Mouse (Mus musculus) neural tube, embryonic 14.5 days (tissue): ENCODE results near the gene Zfp799. TPM values are rescaled to one million over a fixed set of nuclear protein-coding genes. Genes with fewer than 3 reads are reported as not detected.

Experiments used
- ATAC-seq: fragments of 200-750 bp; cut with Nextera tagmentation; 2 replicates; pipeline ENCODE4 v1.8.0; 2017; ENCODE audit warnings: low read depth, mild to moderate bottlenecking, moderate TSS enrichment, moderate library complexity
- H3K27ac ChIP-seq: fragments of 300-500 bp; sonication (generic); 2 replicates; pipeline ENCODE4 v1.5.1; 2014; ENCODE audit warnings: low read depth, mild to moderate bottlenecking, control low read depth, low read length, moderate library complexity, mixed read lengths
- H3K27me3 ChIP-seq: fragments of 300-500 bp; sonication (generic); 2 replicates; pipeline ENCODE4 v1.6.1; 2014; ENCODE audit warnings: low read length; ENCODE audit not compliant: control insufficient read depth, insufficient read depth
- H3K36me3 ChIP-seq: fragments of 300-500 bp; sonication (generic); 2 replicates; pipeline ENCODE4 v1.6.1; 2014; ENCODE audit warnings: low read length, mixed read lengths; ENCODE audit not compliant: control insufficient read depth, insufficient read depth
- H3K4me1 ChIP-seq: fragments of 300-500 bp; sonication (generic); 2 replicates; pipeline ENCODE4 v1.6.1; 2014; ENCODE audit warnings: low read length; ENCODE audit not compliant: control insufficient read depth, insufficient read depth
- H3K4me2 ChIP-seq: fragments of 300-500 bp; sonication (generic); 2 replicates; pipeline ENCODE4 v1.6.1; 2014; ENCODE audit warnings: mild to moderate bottlenecking, low read depth, low read length, control low read depth
- H3K4me3 ChIP-seq: fragments of 300-500 bp; sonication (generic); 2 replicates; pipeline ENCODE4 v1.5.1; 2014; ENCODE audit warnings: low read depth, low read length, control low read depth, mixed read lengths
- H3K9ac ChIP-seq: fragments of 300-500 bp; sonication (generic); replicated peaks from 2 replicates; pipeline ENCODE4 v1.6.1; 2014; ENCODE audit warnings: low read depth, mild to moderate bottlenecking, control low read depth, low read length, mixed read lengths
- H3K9me3 ChIP-seq: fragments of 300-500 bp; sonication (generic); 2 replicates; pipeline ENCODE4 v1.6.1; 2016; ENCODE audit warnings: low read length; ENCODE audit not compliant: control insufficient read depth
- WGBS: fragments of 180-500 bp; shearing (Covaris S2); extraction: QIAGEN DNeasy Blood & Tissue Kit; methylation state at CpG from one replicate; pipeline ENCODE4 v1.1.7; 2014; 5-methylcytosine and 5-hydroxymethylcytosine counted together
- polyA plus RNA-seq: library from polyadenylated mRNA; unstranded; fragments of >200 nt; fragmentation: Nextera tagmentation; extraction: Ambion mirVana; gene quantifications from 2 replicates; pipeline ENCODE4 v1.2.1, GENCODE M21; 2014

Gene Zfp799
- polyA plus RNA-seq, 1 experiment from 2014 or later = 24.6 TPM

DNA sequence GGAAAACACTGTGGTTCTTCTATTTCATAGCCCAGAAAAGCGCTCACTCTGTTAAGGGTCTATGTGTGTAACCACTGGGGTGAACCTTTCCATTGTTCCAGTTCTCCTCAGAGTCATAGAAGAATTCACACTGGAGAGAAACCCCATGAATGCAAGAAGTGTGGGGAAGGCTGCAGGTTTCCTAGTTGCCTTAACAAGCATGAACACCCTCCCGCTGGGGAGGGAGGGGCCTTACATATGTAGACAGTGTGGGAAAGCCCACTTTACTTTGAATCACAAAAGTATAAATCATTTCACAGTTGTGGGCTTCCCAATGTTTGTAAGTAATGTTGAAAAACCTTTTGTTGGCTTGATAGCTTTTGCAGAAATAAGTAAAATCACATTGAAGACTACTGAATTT lies 11.3 kb upstream of the Zfp799 start:
- WGBS = 30% methylated on average over 2 of the region's 2 CpGs
- H3K27me3 ChIP-seq = no peaks in the 10 kb centered on the region
- H3K36me3 ChIP-seq = no peaks in the 10 kb centered on the region
- ATAC-seq = no peak
- no peak overlapping the region for H3K4me3 ChIP-seq
- no peak overlapping the region for H3K9ac ChIP-seq
- H3K27ac ChIP-seq = no peak overlapping the region
- H3K4me2 ChIP-seq = no peak overlapping the region
- 0 out of 2 replicates have a peak, but pooled peaks cover 3% of the 10 kb centered on the region for H3K9me3 ChIP-seq
- 0 out of 2 replicates have a peak, but pooled peaks cover 2% of the 10 kb centered on the region for H3K4me1 ChIP-seq

DNA sequence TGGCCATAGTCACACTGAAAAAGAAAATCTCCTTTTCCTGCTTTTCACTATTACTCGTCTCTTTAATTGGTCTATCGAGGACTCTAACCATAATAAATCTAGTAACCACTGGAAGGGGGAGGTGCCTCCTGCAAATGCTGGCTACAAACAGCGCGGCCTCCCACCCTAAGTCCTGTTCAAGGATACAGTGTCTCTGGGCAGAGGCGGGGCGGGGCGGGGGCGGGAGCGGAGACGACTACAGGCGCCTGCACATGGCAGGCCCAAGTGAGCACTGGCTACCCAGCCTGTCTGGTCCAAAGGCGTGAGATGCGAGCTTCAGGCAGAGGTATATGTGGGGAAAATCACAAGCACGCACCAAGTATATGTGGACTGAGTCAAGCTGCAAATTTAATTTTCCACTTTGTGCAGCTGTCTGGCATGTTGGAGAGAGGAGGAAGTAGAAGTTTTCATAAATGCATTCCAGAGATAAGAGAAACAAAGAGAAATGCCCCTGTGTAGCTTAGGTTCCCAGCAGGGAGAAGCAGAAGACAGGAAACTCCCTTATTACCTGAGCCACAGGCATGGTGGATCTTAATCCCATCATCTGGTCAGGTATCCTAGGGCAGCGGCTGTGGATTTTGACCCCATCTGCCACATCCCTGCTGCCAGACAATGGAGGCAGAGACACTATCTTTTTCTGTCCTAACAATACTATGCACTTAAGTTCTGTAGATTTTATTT lies 9.2 kb upstream of the Zfp799 start:
- H3K9me3 ChIP-seq = 0 out of 2 replicates have a peak, but pooled peaks cover 3% of the 10 kb centered on the region
- H3K4me3 ChIP-seq = no peak overlapping the region
- 0 out of 2 replicates have a peak, but pooled peaks cover 2% of the 10 kb centered on the region for H3K4me1 ChIP-seq
- H3K27ac ChIP-seq = no peak overlapping the region
- H3K27me3 ChIP-seq = no peaks in the 10 kb centered on the region
- no peaks in the 10 kb centered on the region for H3K36me3 ChIP-seq
- no peak overlapping the region for H3K4me2 ChIP-seq
- H3K9ac ChIP-seq = no peak overlapping the region
- no peak for ATAC-seq
- 44% methylated on average over 15 of the region's 15 CpGs for WGBS

DNA sequence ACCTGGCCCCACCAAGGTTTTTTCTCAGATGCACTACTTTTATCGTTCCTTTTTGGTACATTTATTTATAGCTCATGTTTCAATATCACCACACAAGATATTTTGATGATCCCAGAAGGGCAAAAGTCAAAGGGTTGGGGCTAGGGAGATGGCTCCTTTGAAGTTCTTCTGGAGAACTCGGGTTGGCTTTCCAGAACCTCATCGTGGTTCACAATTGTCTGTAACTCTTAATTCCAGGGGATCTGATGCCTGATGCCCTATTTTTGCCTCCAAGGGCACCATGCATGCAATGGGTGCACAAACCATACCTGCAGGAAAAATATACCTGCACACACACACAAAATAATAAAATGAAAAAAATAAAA lies 339 bp upstream of the Zfp799 start:
- H3K4me2 ChIP-seq = peak overlapping the region; percentile 91
- no peaks in the 10 kb centered on the region for H3K9me3 ChIP-seq
- peak overlapping the region; percentile 83 for H3K4me3 ChIP-seq
- 0 out of 2 replicates have a peak, but pooled peaks cover 5% of the 10 kb centered on the region for H3K4me1 ChIP-seq
- 0 out of 2 replicates have a peak, but pooled peaks have one; percentile 15 for ATAC-seq
- H3K27me3 ChIP-seq = no peaks in the 10 kb centered on the region
- no peak overlapping the region for H3K9ac ChIP-seq
- no peak overlapping the region for H3K27ac ChIP-seq
- WGBS = 36% methylated on average over 3 of the region's 3 CpGs
- no peaks in the 10 kb centered on the region; the same call in 1 of the 2 replicates for H3K36me3 ChIP-seq

DNA sequence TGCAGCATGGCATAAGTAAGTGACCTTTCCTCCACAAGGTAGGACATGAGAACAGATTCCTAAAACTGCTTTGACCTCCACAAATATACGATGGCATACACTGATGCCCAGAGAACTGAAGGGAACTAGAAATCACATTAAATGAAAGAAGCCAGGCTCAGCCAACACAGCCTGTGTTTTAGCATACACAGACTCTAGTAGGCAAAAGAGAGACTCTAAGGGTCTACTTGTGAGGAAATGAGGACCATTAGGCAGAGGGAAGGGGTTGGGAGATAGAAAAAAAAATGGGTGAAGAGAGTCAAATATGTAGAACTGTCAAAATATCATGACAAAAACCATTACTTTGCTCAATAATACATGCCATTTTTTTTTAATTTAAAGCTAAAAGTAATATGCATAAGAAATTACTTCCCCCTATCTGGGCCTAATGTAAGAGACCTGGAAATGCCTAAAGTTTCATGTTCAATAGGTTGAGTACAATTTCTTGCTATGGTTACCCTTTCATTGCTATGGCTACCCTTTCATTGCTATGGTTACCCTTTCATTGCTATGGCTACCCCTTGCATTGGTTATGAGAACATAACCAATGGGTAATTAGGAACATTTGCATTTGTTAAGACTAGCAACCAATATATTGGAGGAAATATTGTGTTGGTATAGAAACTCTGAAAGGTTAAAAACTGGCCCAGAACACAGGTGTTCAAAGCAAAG lies 13.8 kb downstream of the Zfp799 start:
- Histone ChIP-seq H3K4me2 (no peak overlapping the region), H3K27me3 (no peaks in the 10 kb centered on the region), H3K27ac (no peak overlapping the region), H3K9ac (no peak overlapping the region), H3K4me1 (no peaks in the 10 kb centered on the region), H3K4me3 (no peak overlapping the region), H3K9me3 (no peaks in the 10 kb centered on the region), H3K36me3 (peaks cover 26% of the 10 kb centered on the region)
- ATAC-seq = no peak
- WGBS = 90% methylated on average over 1 of the region's 1 CpGs

DNA sequence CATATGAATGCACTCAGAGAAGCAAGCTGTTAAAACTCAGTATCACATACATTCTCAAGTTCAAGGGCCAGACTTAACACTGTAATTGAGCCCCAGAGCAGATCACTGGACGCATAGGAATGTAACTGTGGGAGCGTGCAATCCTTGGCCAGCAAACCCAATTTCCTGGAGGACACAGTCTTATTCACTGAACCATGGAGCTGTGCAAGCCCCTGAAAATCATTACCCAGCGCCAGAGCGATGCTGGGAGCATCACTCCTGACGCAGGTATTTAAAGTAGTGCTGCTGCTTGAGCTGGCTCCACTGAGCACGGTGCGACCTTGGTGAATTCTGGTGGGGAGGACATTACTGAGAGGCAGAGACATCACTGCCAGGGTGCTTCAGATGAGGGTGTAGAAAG lies 15.9 kb downstream of the Zfp799 start:
- Histone ChIP-seq H3K4me3 (no peak overlapping the region), H3K9ac (no peak overlapping the region), H3K36me3 (peaks cover 8% of the 10 kb centered on the region), H3K4me2 (no peak overlapping the region), H3K4me1 (no peaks in the 10 kb centered on the region), H3K9me3 (no peaks in the 10 kb centered on the region), H3K27ac (no peak overlapping the region), H3K27me3 (no peaks in the 10 kb centered on the region)
- WGBS = 89% methylated on average over 7 of the region's 7 CpGs
- no peak for ATAC-seq

DNA sequence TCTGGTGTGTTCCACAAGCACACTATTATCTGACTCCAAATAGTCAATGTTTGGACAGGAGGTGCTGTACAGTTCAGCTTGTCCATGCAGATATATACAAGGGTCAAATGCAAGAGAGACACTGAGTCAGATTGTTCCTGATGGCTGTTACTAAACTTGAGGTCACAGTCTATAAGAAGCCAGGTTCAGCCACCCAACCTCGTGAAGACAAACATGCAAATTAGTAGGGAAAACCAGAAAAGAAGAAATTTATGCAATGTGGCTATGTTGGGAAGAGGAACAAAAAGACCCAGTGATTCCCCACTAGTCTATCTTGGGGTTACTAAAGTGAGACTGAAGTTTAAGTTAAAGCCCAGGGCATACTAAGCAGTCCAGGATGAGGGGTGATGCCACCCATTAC lies 19.4 kb downstream of the Zfp799 start:
- no peaks in the 10 kb centered on the region for H3K9me3 ChIP-seq
- no peaks in the 10 kb centered on the region for H3K36me3 ChIP-seq
- H3K4me3 ChIP-seq = no peak overlapping the region
- H3K27ac ChIP-seq = no peak overlapping the region
- ATAC-seq = no peak
- H3K27me3 ChIP-seq = no peaks in the 10 kb centered on the region
- WGBS = 24% methylated on average over 1 of the region's 1 CpGs
- peaks cover 16% of the 10 kb centered on the region; the same call in 1 of the 2 replicates for H3K4me1 ChIP-seq
- H3K4me2 ChIP-seq = no peak overlapping the region
- no peak overlapping the region for H3K9ac ChIP-seq

DNA sequence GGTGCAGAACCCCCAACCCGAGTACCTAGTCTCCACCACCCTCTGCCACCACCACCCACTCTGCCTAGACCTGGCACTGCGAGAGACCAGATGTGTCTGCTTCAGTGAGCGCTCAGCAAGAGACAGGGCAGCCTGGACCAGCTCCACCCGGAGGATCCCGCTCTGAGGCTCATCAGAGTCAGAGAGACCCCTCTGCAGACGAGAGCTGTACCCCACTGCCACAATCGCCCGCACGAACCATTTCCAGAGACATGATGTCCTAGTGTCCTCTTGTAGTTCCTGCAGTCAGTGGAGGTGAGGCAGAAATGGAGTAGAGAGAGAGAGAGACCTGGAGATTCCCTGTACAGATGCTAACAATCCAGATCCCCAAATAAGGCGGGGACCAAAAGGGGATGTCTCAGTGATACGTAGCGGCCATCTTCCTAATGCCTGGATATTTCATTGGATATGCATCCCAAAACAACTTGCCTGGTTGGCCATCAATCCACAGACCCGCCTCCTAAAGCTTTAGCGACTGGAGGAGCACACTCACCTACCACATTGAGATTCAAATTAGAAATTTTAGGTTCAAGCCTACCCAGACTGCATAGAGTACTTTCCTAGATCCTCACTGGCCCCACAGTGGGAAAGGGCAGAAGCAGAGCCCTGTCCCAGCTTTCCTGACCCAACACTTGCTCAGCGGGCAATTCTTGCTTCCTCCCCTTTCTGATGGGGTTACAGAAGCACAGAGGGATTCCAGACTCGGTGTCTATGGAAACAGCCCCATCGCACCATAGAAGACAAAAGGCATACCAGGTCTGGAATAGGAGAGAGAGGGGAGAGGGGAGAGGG lies 20.3 kb downstream of the Zfp799 start, which contains the start of gene Zfp811:
Zfp811 (minus strand) TSS at position 388 of the 831 bp plus-strand sequence.
- H3K4me1 ChIP-seq = peaks cover 16% of the 10 kb centered on the region; the same call in 1 of the 2 replicates
- no peaks in the 10 kb centered on the region for H3K9me3 ChIP-seq
- peak within 1 kb of the TSS; percentile 89 for H3K27ac ChIP-seq
- peak within 1 kb of the TSS; percentile 58 for H3K4me2 ChIP-seq
- H3K9ac ChIP-seq = peak within 1 kb of the TSS; percentile 74
- peak within 1 kb of the TSS; percentile 61 for H3K4me3 ChIP-seq
- no peaks in the 10 kb centered on the region for H3K27me3 ChIP-seq
- peak; percentile 93 for ATAC-seq
- WGBS = 1% methylated on average over 17 of the region's 17 CpGs
- no peaks in the 10 kb centered on the region for H3K36me3 ChIP-seq

DNA sequence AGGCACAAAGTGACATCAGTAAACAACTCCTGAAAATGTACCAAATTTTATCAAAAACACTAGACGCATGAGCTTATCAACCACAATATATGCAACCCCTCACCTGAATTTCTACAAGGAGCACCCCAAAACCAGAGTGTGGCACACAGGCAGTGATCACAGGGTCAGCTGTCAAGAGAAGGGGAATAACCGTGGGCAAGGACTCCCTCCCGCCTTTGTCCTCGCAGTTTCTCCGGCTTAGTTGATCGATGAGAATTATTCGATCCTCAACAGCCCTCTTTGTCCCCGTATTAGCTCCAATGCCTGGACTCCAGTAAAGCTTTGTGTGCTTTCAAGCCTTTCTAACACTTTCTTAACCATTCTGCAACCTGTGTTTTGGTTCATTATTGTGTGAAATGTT lies 21.1 kb downstream of the Zfp799 start:
- ATAC-seq = peak; percentile 28; the same call in 1 of the 2 replicates
- no peaks in the 10 kb centered on the region for H3K9me3 ChIP-seq

More for the DNA sequence above, 21.1 kb downstream of the Zfp799 start:
- H3K9ac ChIP-seq = peak overlapping the region; percentile 74
- peak overlapping the region; percentile 58 for H3K4me2 ChIP-seq
- H3K36me3 ChIP-seq = no peaks in the 10 kb centered on the region
- 3% methylated on average over 8 of the region's 8 CpGs for WGBS
- peak overlapping the region; percentile 61 for H3K4me3 ChIP-seq
- peaks cover 16% of the 10 kb centered on the region; the same call in 1 of the 2 replicates for H3K4me1 ChIP-seq
- H3K27ac ChIP-seq = peak overlapping the region; percentile 89
- H3K27me3 ChIP-seq = no peaks in the 10 kb centered on the region
